Mouse (Mus musculus): ENCODE measurements around the gene Prkar1b.

DNA sequence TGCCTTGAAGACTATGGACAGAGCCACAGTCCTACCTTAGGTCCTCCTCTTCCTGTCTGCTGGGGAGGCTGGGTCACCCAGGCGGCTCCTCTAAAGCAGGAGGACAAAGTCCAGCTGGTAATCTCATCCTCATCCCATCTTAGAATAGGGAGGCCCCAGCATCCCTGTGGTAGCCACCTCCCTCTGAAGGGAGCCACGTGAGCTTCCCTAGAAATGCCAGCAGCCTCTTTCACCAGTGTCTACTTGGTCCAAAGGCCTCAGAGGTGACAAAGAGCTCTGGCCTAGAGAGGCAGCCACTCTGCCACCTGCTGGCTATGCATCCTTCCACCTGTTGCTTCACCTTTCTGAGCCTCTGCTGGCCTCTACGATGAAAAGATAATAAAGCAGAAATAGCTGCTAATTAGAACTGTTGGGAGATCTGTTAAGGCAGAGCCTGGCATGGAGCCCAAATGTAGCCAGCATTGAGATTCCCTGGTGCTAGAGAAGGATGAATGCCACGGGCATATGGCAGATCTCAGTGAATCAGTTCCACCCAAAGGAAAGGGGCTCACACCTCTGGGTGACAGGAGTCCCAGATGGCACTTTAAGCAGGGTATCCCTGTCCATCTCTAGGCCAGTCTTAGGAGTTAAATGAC lies 142.5 kb downstream of the Prkar1b start:
- TF ChIP-seq NANOG (IDR thresholded peaks at IDR 0.05; ENCODE audit: borderline replicate concordance, low read length) (no peak), CTCF (conservative IDR thresholded peaks at IDR 0.05; ENCODE audit: low read length) (no peak)
